Mouse (Mus musculus): ENCODE results near the gene Tada3. TPM values are rescaled to one million over a fixed set of nuclear protein-coding genes. Genes with fewer than 3 reads are reported as not detected.

The Tada3 gene
- 73.2 TPM for polyA plus RNA-seq (2017; shearing (Covaris generic))

DNA sequence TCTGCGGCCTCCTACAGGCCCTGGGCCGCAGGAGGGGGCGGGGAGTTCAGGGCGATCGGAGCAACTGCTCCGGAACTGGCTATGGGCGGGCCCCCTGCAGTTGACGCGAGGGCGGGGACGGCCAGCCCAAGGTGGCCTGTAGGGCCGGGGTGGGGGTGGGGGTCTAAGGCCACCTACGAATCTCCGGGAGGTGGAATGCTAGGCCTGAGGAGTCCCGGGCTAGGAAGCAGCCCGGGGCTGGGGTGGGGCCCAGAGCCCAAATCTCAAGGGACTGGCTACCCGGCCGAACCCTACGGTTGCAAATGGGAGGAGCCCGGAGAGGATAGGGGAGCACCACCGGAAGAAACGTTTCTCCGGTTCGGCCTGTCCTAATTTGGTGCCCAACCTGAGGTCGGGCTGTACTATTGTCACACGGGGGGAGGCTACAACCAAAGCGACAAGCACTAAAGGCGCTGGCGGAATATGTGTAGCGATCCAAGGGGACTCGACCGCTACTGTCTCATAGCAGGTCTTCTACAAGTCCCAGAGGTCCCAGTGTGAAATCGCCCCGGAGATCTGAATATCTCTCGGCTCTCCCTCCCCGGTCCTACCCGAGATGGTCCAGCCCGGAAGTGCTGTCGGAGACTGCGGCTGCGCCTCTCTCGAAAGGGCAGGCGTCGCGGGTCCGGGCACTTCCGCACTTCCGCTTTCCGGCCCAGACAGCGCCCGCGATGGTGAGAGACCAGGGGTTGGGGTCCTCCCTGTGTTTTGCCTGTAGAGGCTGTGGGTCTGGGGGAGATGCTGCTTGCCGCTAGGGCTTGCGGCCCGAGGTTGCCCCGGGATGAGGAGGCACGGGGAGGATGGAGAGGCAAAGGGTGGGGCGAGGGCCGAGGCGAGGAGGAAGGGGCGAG, at the start of gene Tada3, which contains the start of gene Arpc4:
TSS of gene Tada3 (minus strand) at position 388 of the 890 bp plus-strand sequence.
TSS of gene Arpc4 (plus strand) at position 620 of the 890 bp plus-strand sequence.

DNA sequence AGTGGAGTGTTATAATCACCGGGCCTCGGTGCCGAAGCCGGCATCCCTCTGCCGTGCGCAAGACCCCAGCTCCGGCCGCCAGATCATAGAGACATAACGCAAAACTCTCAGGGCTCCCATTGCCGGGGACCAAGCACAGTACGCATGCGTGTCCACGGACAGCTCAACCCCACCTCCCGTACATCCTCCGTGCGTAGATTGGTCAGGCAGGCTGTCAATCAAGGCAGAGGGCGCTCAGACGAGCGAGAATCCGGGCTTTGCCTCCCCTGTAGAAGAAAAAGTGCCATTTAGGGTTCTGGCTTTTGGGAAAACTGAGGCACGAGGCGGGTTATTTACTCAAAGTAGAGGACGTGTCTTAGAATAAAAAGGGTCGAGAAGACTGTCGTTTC, 41.5 kb upstream of the Tada3 start, which contains the start of gene Rpusd3:
TSS of gene Rpusd3 (minus strand) at position 142 of the 389 bp plus-strand sequence.

GRCm38 (mm10) chr6:113388960-113389359, 11.3 kb upstream of the Tada3 start, which contains the start of gene Ttll3:
Gene Ttll3, plus strand, starts transcription at chr6:113389260.

GRCm38 (mm10) chr6:113343177-113344092, 34.2 kb downstream of the Tada3 start, which contains the start of gene Camk1:
Gene Camk1, minus strand, starts transcription at chr6:113343984.

GRCm38 (mm10) chr6:113326533-113327315, 51.0 kb downstream of the Tada3 start, which contains the start of gene Ogg1:
Gene Ogg1, plus strand, starts transcription at chr6:113326972.

Other genes with a start within 250 kb of the Tada3 start
- 0.57 TPM for gene Lhfpl4, start 182.5 kb downstream of the Tada3 start, polyA plus RNA-seq (2017; shearing (Covaris generic))
- 38.3 TPM for gene Mtmr14, start 140.0 kb downstream of the Tada3 start, polyA plus RNA-seq (2017; shearing (Covaris generic))
- 0.13 TPM for gene Cpne9, start 95.6 kb downstream of the Tada3 start, polyA plus RNA-seq (2017; shearing (Covaris generic))
- gene Brpf1, start 70.7 kb downstream of the Tada3 start, polyA plus RNA-seq (2017; shearing (Covaris generic)): 42.7 TPM
- 12.8 TPM for gene Ogg1, start 50.9 kb downstream of the Tada3 start, polyA plus RNA-seq (2017; shearing (Covaris generic))
- gene Camk1, start 33.9 kb downstream of the Tada3 start, polyA plus RNA-seq (2017; shearing (Covaris generic)): 3.2 TPM
- 625 TPM for gene Arpc4, start 232 bp upstream of the Tada3 start, polyA plus RNA-seq (2017; shearing (Covaris generic))
- 17.0 TPM for gene Ttll3, start 11.4 kb upstream of the Tada3 start, polyA plus RNA-seq (2017; shearing (Covaris generic))
- 13.1 TPM for gene Rpusd3, start 41.5 kb upstream of the Tada3 start, polyA plus RNA-seq (2017; shearing (Covaris generic))
- gene Cidec, start 57.9 kb upstream of the Tada3 start, polyA plus RNA-seq (2017; shearing (Covaris generic)): not detected
- gene Jagn1, start 64.7 kb upstream of the Tada3 start, polyA plus RNA-seq (2017; shearing (Covaris generic)): 60.5 TPM
- not detected for gene Il17re, start 80.6 kb upstream of the Tada3 start, polyA plus RNA-seq (2017; shearing (Covaris generic))
- 0.26 TPM for gene Il17rc, start 93.5 kb upstream of the Tada3 start, polyA plus RNA-seq (2017; shearing (Covaris generic))
- 12.7 TPM for gene Creld1, start 105.4 kb upstream of the Tada3 start, polyA plus RNA-seq (2017; shearing (Covaris generic))
- gene Prrt3, start 124.0 kb upstream of the Tada3 start, polyA plus RNA-seq (2017; shearing (Covaris generic)): 0.33 TPM
- 104 TPM for gene Emc3, start 153.8 kb upstream of the Tada3 start, polyA plus RNA-seq (2017; shearing (Covaris generic))
- 2.4 TPM for gene Fancd2, start 153.8 kb upstream of the Tada3 start, polyA plus RNA-seq (2017; shearing (Covaris generic))
- gene Fancd2os, start 222.8 kb upstream of the Tada3 start, polyA plus RNA-seq (2017; shearing (Covaris generic)): not detected
- gene Brk1, start 226.9 kb upstream of the Tada3 start, polyA plus RNA-seq (2017; shearing (Covaris generic)): 279 TPM
- 31.9 TPM for gene Vhl, start 246.1 kb upstream of the Tada3 start, polyA plus RNA-seq (2017; shearing (Covaris generic))

Data from activated CD4-positive, CD25-positive, alpha-beta regulatory T cell, adult 9 weeks (primary cell).